Mouse (Mus musculus): Measurements from ENCODE around the gene Dll1. TPM values are rescaled to one million over a fixed set of nuclear protein-coding genes. Genes with fewer than 3 reads are reported as not detected.

Gene Dll1
- total and polyA plus RNA-seq, 2 experiments from 2014 or later = 3.0 to 3.7 TPM

GRCm38 (mm10) chr17:15371967-15372835 lies 4.5 kb downstream of the Dll1 start:
- Histone ChIP-seq H3K36me3 (replicated peaks; ENCODE audit: control insufficient read depth, insufficient read depth, low read length) (no peaks in the 10 kb centered on the region), H3K4me1 (ENCODE audit: control insufficient read depth, insufficient read depth) (peaks cover 8% of the 10 kb centered on the region; the same call in 1 of the 2 replicates), H3K9ac (replicated peaks; ENCODE audit: low read depth, low read length) (no peak overlapping the region), H3K9me3 (replicated peaks; ENCODE audit: control insufficient read depth, low read length) (no peaks in the 10 kb centered on the region), H3K4me3 (ENCODE audit: low read depth, low read length) (0 out of 2 replicates have a peak overlapping the region, but pooled peaks have one; percentile 6), H3K4me2 (ENCODE audit: low read depth, low read length) (peak overlapping the region; percentile 33), H3K27me3 (ENCODE audit: control insufficient read depth, insufficient read depth, low read length) (peaks cover 59% of the 10 kb centered on the region), H3K27ac (ENCODE audit: low read depth) (peak overlapping the region; percentile 41; the same call in 1 of the 2 replicates)
- 46% methylated on average over 17 of the region's 17 CpGs for WGBS
- DNase-seq (ENCODE audit: low spot score) (no peak), ATAC-seq (ENCODE audit: insufficient read depth, low read depth) (no peak)
- TF ChIP-seq CTCF (IDR thresholded peaks at IDR 0.05; ENCODE audit: low read depth) (no peak), EP300 (IDR thresholded peaks at IDR 0.05; ENCODE audit: low read depth) (no peak)

- 80% methylated on average over 14 of the region's 14 CpGs for WGBS
- no peak for ATAC-seq (ENCODE audit: insufficient read depth, low read depth)
- DNase-seq (ENCODE audit: low spot score) = no peak
- H3K36me3 ChIP-seq (replicated peaks; ENCODE audit: control insufficient read depth, insufficient read depth, low read length) = no peaks in the 10 kb centered on the region
- H3K27ac ChIP-seq (ENCODE audit: low read depth) = no peak overlapping the region
- no peak for TF ChIP-seq EP300 (IDR thresholded peaks at IDR 0.05; ENCODE audit: low read depth)
- TF ChIP-seq CTCF (IDR thresholded peaks at IDR 0.05; ENCODE audit: low read depth) = no peak
- H3K27me3 ChIP-seq (ENCODE audit: control insufficient read depth, insufficient read depth, low read length) = peaks cover 46% of the 10 kb centered on the region
- H3K4me2 ChIP-seq (ENCODE audit: low read depth, low read length) = no peak overlapping the region
- H3K9ac ChIP-seq (replicated peaks; ENCODE audit: low read depth, low read length) = no peak overlapping the region
- no peak overlapping the region for H3K4me3 ChIP-seq (ENCODE audit: low read depth, low read length)
- H3K9me3 ChIP-seq (replicated peaks; ENCODE audit: control insufficient read depth, low read length) = no peaks in the 10 kb centered on the region
- H3K4me1 ChIP-seq (ENCODE audit: control insufficient read depth, insufficient read depth) = peaks cover 8% of the 10 kb centered on the region; the same call in 1 of the 2 replicates
These were observed 6.3 kb downstream of the Dll1 start for GRCm38 (mm10) chr17:15370401-15370800.

DNA sequence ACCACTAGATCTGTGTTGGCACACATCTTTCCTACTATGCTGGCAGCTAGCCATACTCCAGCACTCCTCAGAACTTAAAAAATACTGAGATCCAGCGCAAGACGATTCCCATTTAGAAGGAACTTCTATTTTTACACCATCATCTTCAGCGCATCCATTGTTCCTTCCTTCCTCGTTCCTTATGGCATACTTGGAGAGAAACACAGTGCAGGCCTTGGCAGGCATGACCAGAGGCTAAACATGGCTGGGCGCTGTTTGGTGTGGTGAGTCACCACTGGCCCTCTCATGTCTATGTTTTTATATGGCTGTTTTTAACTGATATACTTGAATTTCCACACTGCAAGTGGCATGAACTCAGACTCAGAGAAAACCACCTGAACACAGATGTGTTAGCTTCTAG lies 11.0 kb downstream of the Dll1 start:
- no peak for TF ChIP-seq CTCF (IDR thresholded peaks at IDR 0.05; ENCODE audit: low read depth)
- Histone ChIP-seq H3K27me3 (ENCODE audit: control insufficient read depth, insufficient read depth, low read length) (0 out of 2 replicates have a peak, but pooled peaks cover 6% of the 10 kb centered on the region), H3K27ac (ENCODE audit: low read depth) (peak overlapping the region; percentile 28; the same call in 1 of the 2 replicates), H3K4me1 (ENCODE audit: control insufficient read depth, insufficient read depth) (no peaks in the 10 kb centered on the region), H3K4me3 (ENCODE audit: low read depth, low read length) (no peak overlapping the region), H3K9me3 (replicated peaks; ENCODE audit: control insufficient read depth, low read length) (0 out of 2 replicates have a peak, but pooled peaks cover 2% of the 10 kb centered on the region), H3K36me3 (replicated peaks; ENCODE audit: control insufficient read depth, insufficient read depth, low read length) (no peaks in the 10 kb centered on the region), H3K9ac (replicated peaks; ENCODE audit: low read depth, low read length) (no peak overlapping the region), H3K4me2 (ENCODE audit: low read depth, low read length) (no peak overlapping the region)
- 40% methylated on average over 5 of the region's 5 CpGs for WGBS
- peak; percentile 60; the same call in 1 of the 2 replicates for ATAC-seq (ENCODE audit: insufficient read depth, low read depth)
- peak; percentile 53 for DNase-seq (ENCODE audit: low spot score)

- Histone ChIP-seq H3K36me3 (replicated peaks; ENCODE audit: control insufficient read depth, insufficient read depth, low read length) (no peaks in the 10 kb centered on the region), H3K27ac (ENCODE audit: low read depth) (no peak overlapping the region), H3K4me1 (ENCODE audit: control insufficient read depth, insufficient read depth) (no peaks in the 10 kb centered on the region), H3K27me3 (ENCODE audit: control insufficient read depth, insufficient read depth, low read length) (no peaks in the 10 kb centered on the region), H3K9me3 (replicated peaks; ENCODE audit: control insufficient read depth, low read length) (0 out of 2 replicates have a peak, but pooled peaks cover 2% of the 10 kb centered on the region), H3K4me3 (ENCODE audit: low read depth, low read length) (no peak overlapping the region), H3K9ac (replicated peaks; ENCODE audit: low read depth, low read length) (no peak overlapping the region), H3K4me2 (ENCODE audit: low read depth, low read length) (no peak overlapping the region)
- 46% methylated on average over 3 of the region's 3 CpGs for WGBS
- no peak for TF ChIP-seq EP300 (IDR thresholded peaks at IDR 0.05; ENCODE audit: low read depth)
- TF ChIP-seq CTCF (IDR thresholded peaks at IDR 0.05; ENCODE audit: low read depth) = no peak
- ATAC-seq (ENCODE audit: insufficient read depth, low read depth) = no peak
- DNase-seq (ENCODE audit: low spot score) = no peak
These were observed 13.0 kb downstream of the Dll1 start for GRCm38 (mm10) chr17:15363656-15364055.

GRCm38 (mm10) chr17:15357071-15357470 lies 19.6 kb downstream of the Dll1 start:
- Histone ChIP-seq H3K27me3 (ENCODE audit: control insufficient read depth, insufficient read depth, low read length) (no peaks in the 10 kb centered on the region), H3K4me3 (ENCODE audit: low read depth, low read length) (no peak overlapping the region), H3K27ac (ENCODE audit: low read depth) (no peak overlapping the region), H3K9me3 (replicated peaks; ENCODE audit: control insufficient read depth, low read length) (no peaks in the 10 kb centered on the region), H3K36me3 (replicated peaks; ENCODE audit: control insufficient read depth, insufficient read depth, low read length) (no peaks in the 10 kb centered on the region), H3K4me1 (ENCODE audit: control insufficient read depth, insufficient read depth) (no peaks in the 10 kb centered on the region), H3K9ac (replicated peaks; ENCODE audit: low read depth, low read length) (no peak overlapping the region), H3K4me2 (ENCODE audit: low read depth, low read length) (no peak overlapping the region)
- WGBS = 54% methylated on average over 3 of the region's 3 CpGs
- ATAC-seq (ENCODE audit: insufficient read depth, low read depth) = no peak
- TF ChIP-seq CTCF (IDR thresholded peaks at IDR 0.05; ENCODE audit: low read depth) (no peak), EP300 (IDR thresholded peaks at IDR 0.05; ENCODE audit: low read depth) (no peak)
- no peak for DNase-seq (ENCODE audit: low spot score)
